Mouse (Mus musculus): Measurements from ENCODE around the gene Grn. TPM values are rescaled to one million over a fixed set of nuclear protein-coding genes. Genes with fewer than 3 reads are reported as not detected.
"Not testable (repeated sequence)": the region's sequence is repeated elsewhere in the genome, so short reads cannot be mapped to it uniquely, and the experiment has no call there.

Gene Grn
- polyA plus RNA-seq, 1 experiment from 2014 or later: 110 TPM

- Histone ChIP-seq H3K27me3 (ENCODE audit: control insufficient read depth, insufficient read depth, low read length) (peaks cover 6% of the 10 kb centered on the region), H3K9me3 (replicated peaks; ENCODE audit: control insufficient read depth, low read length) (no peaks in the 10 kb centered on the region), H3K36me3 (ENCODE audit: control insufficient read depth, insufficient read depth, low read length) (peaks cover 17% of the 10 kb centered on the region), H3K4me3 (ENCODE audit: low read depth, low read length) (peak overlapping the region; percentile 90), H3K4me2 (peak overlapping the region; percentile 90), H3K9ac (ENCODE audit: low read depth, low read length) (peak overlapping the region; percentile 95), H3K27ac (ENCODE audit: low read depth, low read length) (peak overlapping the region; percentile 99), H3K4me1 (ENCODE audit: control insufficient read depth, insufficient read depth, low read length) (peaks cover 11% of the 10 kb centered on the region)
- ATAC-seq (replicated peaks; ENCODE audit: insufficient number of reproducible peaks, low FRiP score, low TSS enrichment): peak; percentile 80
- WGBS (ENCODE audit: insufficient replicate concordance): under 1% methylated on average over 83 of the region's 85 CpGs
Measured at GRCm38 (mm10) chr11:102406900-102407833, 22.9 kb upstream of the Grn start.

GRCm38 (mm10) chr11:102407834-102408215 lies 22.3 kb upstream of the Grn start, which contains the start of gene Slc25a39:
Gene Slc25a39 (minus strand): TSS chr11:102407946.
- no peak for ATAC-seq (replicated peaks; ENCODE audit: insufficient number of reproducible peaks, low FRiP score, low TSS enrichment)

GRCm38 (mm10) chr11:102408344-102408876 lies 21.7 kb upstream of the Grn start:
- H3K36me3 ChIP-seq (ENCODE audit: control insufficient read depth, insufficient read depth, low read length): peaks cover 8% of the 10 kb centered on the region
- WGBS (ENCODE audit: insufficient replicate concordance): under 1% methylated on average over 32 of the region's 32 CpGs
- peak overlapping the region; percentile 95 for H3K9ac ChIP-seq (ENCODE audit: low read depth, low read length)
- peak overlapping the region; percentile 90 for H3K4me2 ChIP-seq
- H3K9me3 ChIP-seq (replicated peaks; ENCODE audit: control insufficient read depth, low read length): no peaks in the 10 kb centered on the region
- peak; percentile 89 for ATAC-seq (replicated peaks; ENCODE audit: insufficient number of reproducible peaks, low FRiP score, low TSS enrichment)
- H3K4me1 ChIP-seq (ENCODE audit: control insufficient read depth, insufficient read depth, low read length): peaks cover 11% of the 10 kb centered on the region
- H3K4me3 ChIP-seq (ENCODE audit: low read depth, low read length): peak overlapping the region; percentile 90
- H3K27me3 ChIP-seq (ENCODE audit: control insufficient read depth, insufficient read depth, low read length): no peaks in the 10 kb centered on the region
- H3K27ac ChIP-seq (ENCODE audit: low read depth, low read length): peak overlapping the region; percentile 99

More at GRCm38 (mm10) chr11:102407834-102408215, 22.3 kb upstream of the Grn start, which contains the start of gene Slc25a39:
- Histone ChIP-seq H3K36me3 (ENCODE audit: control insufficient read depth, insufficient read depth, low read length) (peaks cover 13% of the 10 kb centered on the region), H3K27me3 (ENCODE audit: control insufficient read depth, insufficient read depth, low read length) (no peaks in the 10 kb centered on the region; the same call in 1 of the 2 replicates), H3K4me3 (ENCODE audit: low read depth, low read length) (peak within 1 kb of the TSS; percentile 90), H3K4me1 (ENCODE audit: control insufficient read depth, insufficient read depth, low read length) (peaks cover 11% of the 10 kb centered on the region), H3K27ac (ENCODE audit: low read depth, low read length) (peak within 1 kb of the TSS; percentile 99), H3K9ac (ENCODE audit: low read depth, low read length) (peak within 1 kb of the TSS; percentile 95), H3K4me2 (peak within 1 kb of the TSS; percentile 90), H3K9me3 (replicated peaks; ENCODE audit: control insufficient read depth, low read length) (no peaks in the 10 kb centered on the region)
- under 1% methylated on average over 19 of the region's 19 CpGs for WGBS (ENCODE audit: insufficient replicate concordance)

GRCm38 (mm10) chr11:102408888-102409794 lies 21.0 kb upstream of the Grn start:
- Histone ChIP-seq H3K27ac (ENCODE audit: low read depth, low read length) (peak overlapping the region; percentile 99), H3K4me1 (ENCODE audit: control insufficient read depth, insufficient read depth, low read length) (peaks cover 11% of the 10 kb centered on the region), H3K27me3 (ENCODE audit: control insufficient read depth, insufficient read depth, low read length) (no peaks in the 10 kb centered on the region), H3K36me3 (ENCODE audit: control insufficient read depth, insufficient read depth, low read length) (peaks cover 2% of the 10 kb centered on the region; the same call in 1 of the 2 replicates), H3K4me2 (peak overlapping the region; percentile 90), H3K9me3 (replicated peaks; ENCODE audit: control insufficient read depth, low read length) (no peaks in the 10 kb centered on the region), H3K4me3 (ENCODE audit: low read depth, low read length) (peak overlapping the region; percentile 90), H3K9ac (ENCODE audit: low read depth, low read length) (peak overlapping the region; percentile 54; the same call in 1 of the 2 replicates)
- 36% methylated on average over 14 of the region's 15 CpGs for WGBS (ENCODE audit: insufficient replicate concordance)
- ATAC-seq (replicated peaks; ENCODE audit: insufficient number of reproducible peaks, low FRiP score, low TSS enrichment): no peak

GRCm38 (mm10) chr11:102409795-102410330 lies 20.3 kb upstream of the Grn start:
- H3K4me3 ChIP-seq (ENCODE audit: low read depth, low read length): no peak overlapping the region

GRCm38 (mm10) chr11:102410345-102410744 lies 19.8 kb upstream of the Grn start:
- not testable (repeated sequence) for H3K4me3 ChIP-seq (ENCODE audit: low read depth, low read length); H3K4me2 ChIP-seq; H3K9ac ChIP-seq (ENCODE audit: low read depth, low read length); H3K27ac ChIP-seq (ENCODE audit: low read depth, low read length); H3K27me3 ChIP-seq (ENCODE audit: control insufficient read depth, insufficient read depth, low read length); H3K9me3 ChIP-seq (replicated peaks; ENCODE audit: control insufficient read depth, low read length); H3K36me3 ChIP-seq (ENCODE audit: control insufficient read depth, insufficient read depth, low read length); ATAC-seq (replicated peaks; ENCODE audit: insufficient number of reproducible peaks, low FRiP score, low TSS enrichment)
- WGBS (ENCODE audit: insufficient replicate concordance): 94% methylated on average over 3 of the region's 3 CpGs
- peaks cover 11% of the 10 kb centered on the region for H3K4me1 ChIP-seq (ENCODE audit: control insufficient read depth, insufficient read depth, low read length)

More at GRCm38 (mm10) chr11:102409795-102410330, 20.3 kb upstream of the Grn start:
- Histone ChIP-seq H3K27ac (ENCODE audit: low read depth, low read length) (no peak overlapping the region), H3K4me1 (ENCODE audit: control insufficient read depth, insufficient read depth, low read length) (peaks cover 11% of the 10 kb centered on the region), H3K9ac (ENCODE audit: low read depth, low read length) (no peak overlapping the region), H3K4me2 (peak overlapping the region; percentile 2; the same call in 1 of the 2 replicates), H3K27me3 (ENCODE audit: control insufficient read depth, insufficient read depth, low read length) (no peaks in the 10 kb centered on the region), H3K9me3 (replicated peaks; ENCODE audit: control insufficient read depth, low read length) (no peaks in the 10 kb centered on the region), H3K36me3 (ENCODE audit: control insufficient read depth, insufficient read depth, low read length) (no peaks in the 10 kb centered on the region)
- 71% methylated on average over 3 of the region's 3 CpGs for WGBS (ENCODE audit: insufficient replicate concordance)
- no peak for ATAC-seq (replicated peaks; ENCODE audit: insufficient number of reproducible peaks, low FRiP score, low TSS enrichment)

GRCm38 (mm10) chr11:102411061-102411460 lies 19.1 kb upstream of the Grn start:
- H3K9me3 ChIP-seq (replicated peaks; ENCODE audit: control insufficient read depth, low read length): no peaks in the 10 kb centered on the region
- no peaks in the 10 kb centered on the region for H3K36me3 ChIP-seq (ENCODE audit: control insufficient read depth, insufficient read depth, low read length)
- H3K4me3 ChIP-seq (ENCODE audit: low read depth, low read length): no peak overlapping the region
- H3K9ac ChIP-seq (ENCODE audit: low read depth, low read length): no peak overlapping the region
- H3K27me3 ChIP-seq (ENCODE audit: control insufficient read depth, insufficient read depth, low read length): no peaks in the 10 kb centered on the region
- H3K4me2 ChIP-seq: no peak overlapping the region
- H3K4me1 ChIP-seq (ENCODE audit: control insufficient read depth, insufficient read depth, low read length): peaks cover 6% of the 10 kb centered on the region
- no peak overlapping the region for H3K27ac ChIP-seq (ENCODE audit: low read depth, low read length)
- ATAC-seq (replicated peaks; ENCODE audit: insufficient number of reproducible peaks, low FRiP score, low TSS enrichment): no peak
- WGBS (ENCODE audit: insufficient replicate concordance): 73% methylated on average over 3 of the region's 3 CpGs

- H3K9me3 ChIP-seq (replicated peaks; ENCODE audit: control insufficient read depth, low read length): no peaks in the 10 kb centered on the region
- no peak overlapping the region for H3K4me3 ChIP-seq (ENCODE audit: low read depth, low read length)
- no peak overlapping the region for H3K9ac ChIP-seq (ENCODE audit: low read depth, low read length)
- 7% methylated on average over 11 of the region's 11 CpGs for WGBS (ENCODE audit: insufficient replicate concordance)
- H3K4me2 ChIP-seq: peak overlapping the region; percentile 9; the same call in 1 of the 2 replicates
- no peaks in the 10 kb centered on the region for H3K27me3 ChIP-seq (ENCODE audit: control insufficient read depth, insufficient read depth, low read length)
- H3K27ac ChIP-seq (ENCODE audit: low read depth, low read length): no peak overlapping the region
- no peaks in the 10 kb centered on the region for H3K36me3 ChIP-seq (ENCODE audit: control insufficient read depth, insufficient read depth, low read length)
- no peak for ATAC-seq (replicated peaks; ENCODE audit: insufficient number of reproducible peaks, low FRiP score, low TSS enrichment)
- H3K4me1 ChIP-seq (ENCODE audit: control insufficient read depth, insufficient read depth, low read length): no peaks in the 10 kb centered on the region; the same call in 1 of the 2 replicates
Measured at GRCm38 (mm10) chr11:102411704-102412103, 18.4 kb upstream of the Grn start.

Measured in heart, embryonic 11.5 days (tissue).